Mouse (Mus musculus) CD8-positive naive resting alpha-beta T cell, adult 57 days (primary cell): Measurements from ENCODE around the gene R3hcc1l. TPM values are rescaled to one million over a fixed set of nuclear protein-coding genes. Genes with fewer than 3 reads are reported as not detected.

Source experiments
- total RNA-seq: library from RNA; stranded (reverse); gene quantifications from one replicate; pipeline ENCODE4 v1.2.4, GENCODE M21; 2023

Gene R3hcc1l
- 37.2 TPM for total RNA-seq

GRCm38 (mm10) chr19:42518620-42519310, at the start of gene R3hcc1l:
Gene R3hcc1l (plus strand): TSS chr19:42518759.

GRCm38 (mm10) chr19:42612654-42613053, 94.1 kb downstream of the R3hcc1l start, which contains the start of gene Loxl4:
Gene Loxl4 (minus strand): TSS chr19:42612813.

Other genes with a start within 250 kb of the R3hcc1l start
- not detected for gene Crtac1, start 87.0 kb upstream of the R3hcc1l start, total RNA-seq
- gene Loxl4, start 94.1 kb downstream of the R3hcc1l start, total RNA-seq, result 0.21 TPM
- gene Pyroxd2, start 234.0 kb downstream of the R3hcc1l start, total RNA-seq, result 3.4 TPM